Mouse (Mus musculus) cerebellum, adult 11 months (tissue): ENCODE data around the gene Lrrc23.
"Not testable (repeated sequence)": the region's sequence is repeated elsewhere in the genome, so short reads cannot be mapped to it uniquely, and the experiment has no call there.

Experiments used
- DNase-seq: peaks from one replicate; pipeline ENCODE4 v3.0.0; 2022

The Lrrc23 gene

DNA sequence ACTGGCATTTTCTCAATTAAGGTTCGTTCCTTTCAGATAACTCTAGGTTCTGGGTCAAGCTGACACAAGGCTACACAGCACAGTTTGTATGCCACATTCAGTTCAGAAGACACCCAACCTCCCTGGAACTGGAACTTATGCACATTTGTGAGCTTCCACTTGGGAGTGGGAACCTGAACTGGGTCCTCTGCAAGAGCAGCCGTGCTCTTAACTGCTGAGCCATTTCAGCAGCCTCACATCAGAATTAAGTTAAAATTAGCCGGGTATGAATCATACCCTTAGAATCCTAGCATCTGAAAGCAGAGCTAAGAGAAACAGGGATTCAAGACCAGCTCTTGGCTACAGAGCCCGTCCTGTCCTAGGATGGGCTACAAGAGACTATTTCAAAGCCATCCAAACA is 27.8 kb upstream of the Lrrc23 start:
- DNase-seq: peak; percentile 6

DNA sequence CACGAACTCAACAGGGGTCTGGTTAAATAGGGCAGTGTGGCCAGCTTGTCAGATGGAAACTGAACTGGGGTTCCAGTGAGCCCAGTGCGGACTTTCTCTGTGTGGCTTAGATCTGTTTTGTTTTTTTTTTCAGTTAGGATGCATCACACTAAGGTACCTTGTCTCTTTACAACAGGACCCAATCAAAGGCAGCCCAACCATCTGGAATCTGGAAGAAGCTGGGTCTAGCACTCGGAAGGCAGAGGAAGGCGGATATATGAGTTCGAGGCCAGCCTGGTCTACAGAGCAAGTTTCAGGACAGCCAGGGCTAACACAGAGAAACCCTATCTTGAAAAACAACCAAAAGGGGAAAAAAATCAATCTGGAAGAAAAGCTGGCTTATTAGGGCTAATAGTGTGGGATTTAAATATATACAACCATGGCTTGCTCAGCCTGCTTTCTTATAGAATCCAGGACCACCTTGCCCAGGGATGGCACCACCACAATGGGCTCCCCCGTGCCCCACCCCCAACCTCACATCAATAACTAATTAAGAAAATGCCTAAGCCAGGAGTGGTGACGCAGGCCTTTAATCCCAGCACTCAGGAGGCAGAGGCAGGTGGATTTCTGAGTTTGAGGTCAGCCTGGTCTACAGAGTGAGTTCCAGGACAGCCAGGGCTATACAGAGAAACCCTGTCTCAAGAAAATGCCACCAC is 27.1 kb upstream of the Lrrc23 start:
- DNase-seq: peak; percentile 26

DNA sequence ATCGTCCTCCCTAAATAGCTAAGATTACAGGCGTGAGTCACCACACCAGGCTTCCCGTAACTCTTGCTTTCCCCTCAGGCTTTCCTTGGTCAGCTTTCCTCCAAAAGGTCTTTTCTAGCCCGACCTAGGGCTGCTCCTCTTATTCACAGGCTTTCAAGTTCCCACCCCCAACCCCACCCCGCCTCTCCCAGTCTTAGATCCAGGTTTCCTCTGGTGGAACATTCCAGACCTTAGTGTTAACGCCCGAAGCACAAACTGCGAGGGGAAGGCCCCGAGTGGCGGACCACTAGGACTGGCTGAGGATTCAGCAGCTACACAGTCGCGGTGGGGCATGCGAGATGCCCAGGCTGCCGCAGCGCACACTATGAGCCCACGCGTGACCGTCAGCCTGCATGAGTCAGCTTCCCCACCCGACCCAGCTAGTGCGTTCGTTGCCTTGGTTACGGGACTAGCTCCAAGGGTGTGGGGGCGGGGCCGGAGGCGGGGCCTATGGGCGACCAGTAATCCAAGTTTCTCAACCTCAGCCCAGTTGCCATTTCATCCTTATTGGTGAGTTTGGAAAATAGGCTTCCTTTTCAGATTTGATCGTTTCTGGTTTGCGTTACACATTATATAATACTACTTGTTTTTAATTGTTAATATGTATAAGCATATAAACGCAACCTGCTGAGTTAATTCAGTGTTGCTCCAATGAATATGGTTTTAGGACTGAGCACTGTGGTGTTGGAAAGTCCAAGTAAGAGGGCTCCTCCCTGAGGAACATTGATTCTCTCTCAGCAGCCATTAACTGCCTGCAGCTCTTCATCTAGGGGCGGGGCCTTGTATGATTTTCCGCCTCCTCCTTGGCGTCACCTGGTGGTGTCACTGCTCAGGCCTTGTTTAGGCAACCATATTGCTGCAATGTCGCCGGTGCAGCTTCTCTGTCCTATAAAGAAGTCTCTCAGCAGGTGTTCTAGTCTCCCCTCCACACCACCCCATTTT is 26.1 kb upstream of the Lrrc23 start:
- DNase-seq: peak; percentile 89

DNA sequence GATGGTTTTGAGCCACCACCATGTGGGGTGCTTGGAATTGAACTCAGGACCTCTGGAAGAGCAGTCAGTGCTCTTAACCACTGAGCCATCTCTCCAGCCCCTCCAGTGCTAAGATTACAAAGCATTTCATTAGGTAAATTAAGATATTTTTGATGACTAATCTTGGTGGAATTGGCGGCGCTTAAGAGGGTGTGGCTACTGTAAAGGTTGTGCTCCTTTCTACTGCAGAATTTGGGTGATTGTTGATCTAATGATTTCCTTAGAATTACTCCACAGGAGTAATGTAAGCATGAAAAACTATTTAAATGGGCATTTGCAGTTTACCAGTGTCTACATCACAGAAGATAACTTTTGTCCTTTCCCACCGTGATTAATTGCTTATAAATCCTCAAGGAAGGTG is 24.8 kb upstream of the Lrrc23 start:
- DNase-seq: no peak

DNA sequence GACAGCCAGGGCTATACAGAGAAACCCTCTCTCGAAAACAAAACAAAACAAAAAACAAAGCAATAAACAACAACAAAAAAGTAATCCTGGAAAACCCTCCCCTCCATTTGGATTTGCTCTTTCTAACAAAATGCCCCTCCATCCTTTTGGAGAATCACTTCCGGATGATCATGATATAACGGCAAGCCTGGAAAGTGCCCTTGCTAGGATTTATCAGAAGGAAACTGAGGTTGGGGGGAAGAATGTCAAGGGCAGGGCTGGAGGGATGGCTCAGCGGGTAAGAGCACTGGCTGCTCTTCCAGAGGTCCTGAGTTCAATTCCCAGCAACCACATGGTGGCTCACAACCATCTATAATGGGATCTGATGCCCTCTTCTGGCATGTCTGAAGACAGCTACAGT is 24.2 kb upstream of the Lrrc23 start:
- not testable (repeated sequence) for DNase-seq

DNA sequence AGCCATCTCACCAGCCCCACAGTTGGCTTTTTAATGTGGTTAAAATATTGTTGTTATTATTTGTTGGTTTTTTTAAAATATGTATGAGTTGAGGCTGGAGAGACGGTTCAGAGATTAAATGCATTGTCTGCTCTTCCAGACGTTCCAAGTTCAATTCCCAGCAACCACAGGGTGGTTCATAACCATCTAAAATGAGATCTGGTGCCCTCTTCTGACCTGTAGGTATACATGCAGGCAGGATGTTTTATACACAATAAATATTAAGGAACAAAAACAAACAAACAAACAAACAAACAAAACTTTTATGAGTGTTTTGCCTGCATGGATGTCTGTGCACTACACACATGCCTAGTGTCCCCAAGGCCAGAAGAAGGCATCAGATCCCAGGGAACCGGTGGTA is 23.5 kb upstream of the Lrrc23 start:
- DNase-seq: no peak

DNA sequence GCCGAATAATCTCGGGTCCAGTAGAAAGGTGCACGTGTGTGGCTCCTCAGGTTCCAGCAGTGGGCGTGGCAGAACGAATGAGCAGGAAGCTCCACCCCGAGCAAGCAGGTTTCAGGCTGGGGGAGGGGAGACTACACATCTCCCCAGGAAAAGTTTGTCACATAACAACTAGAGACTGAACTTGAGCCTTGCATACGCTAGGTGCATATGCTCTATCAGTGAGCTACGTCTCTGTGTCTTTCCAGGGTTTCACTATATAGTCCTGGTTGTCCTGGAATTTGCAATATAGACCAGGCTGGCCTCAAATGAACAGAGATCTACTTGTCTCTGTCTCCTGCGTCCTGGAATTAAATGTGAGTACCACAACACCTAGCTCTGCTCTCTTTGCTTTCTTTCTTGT is 22.9 kb upstream of the Lrrc23 start:
- DNase-seq: not testable (repeated sequence)

DNA sequence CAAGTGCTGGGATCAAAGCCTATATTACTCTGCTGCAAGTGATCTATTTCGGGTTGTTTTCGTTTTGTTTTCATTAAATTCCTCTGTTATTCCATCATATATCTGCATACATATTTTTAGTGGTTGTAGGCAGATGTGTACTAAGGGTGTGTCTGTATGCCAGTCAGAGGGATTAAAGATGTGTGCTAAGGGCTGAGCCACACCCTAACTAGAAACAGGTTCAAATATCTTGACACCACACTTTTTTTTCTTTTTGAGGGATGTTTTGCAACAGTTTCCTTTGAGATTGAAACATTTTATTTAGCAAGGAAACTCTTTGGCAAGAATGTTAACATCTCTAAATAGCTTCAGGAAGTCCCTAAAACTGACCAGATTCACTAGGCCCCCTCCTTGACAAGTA is 16.7 kb upstream of the Lrrc23 start:
- no peak for DNase-seq

DNA sequence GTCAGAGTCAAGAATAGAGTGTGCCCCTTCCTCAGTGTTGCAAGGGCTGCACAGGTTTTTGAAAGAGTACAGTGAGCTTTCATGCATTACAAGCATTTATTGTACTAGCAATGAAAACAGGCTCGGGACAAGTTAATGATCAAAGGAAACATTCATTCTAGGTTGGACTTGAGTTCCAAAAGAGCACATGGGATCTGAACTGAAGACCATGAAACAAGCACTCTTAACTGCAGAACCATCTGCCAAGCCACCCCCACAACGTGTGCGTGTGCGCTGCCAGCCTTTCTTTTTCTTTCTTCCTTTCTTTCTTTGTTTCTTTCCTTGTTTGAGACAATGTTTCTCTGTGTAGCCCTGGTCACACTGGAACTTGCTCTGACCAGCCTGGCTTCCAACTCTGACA is 16.3 kb upstream of the Lrrc23 start:
- DNase-seq: no peak

DNA sequence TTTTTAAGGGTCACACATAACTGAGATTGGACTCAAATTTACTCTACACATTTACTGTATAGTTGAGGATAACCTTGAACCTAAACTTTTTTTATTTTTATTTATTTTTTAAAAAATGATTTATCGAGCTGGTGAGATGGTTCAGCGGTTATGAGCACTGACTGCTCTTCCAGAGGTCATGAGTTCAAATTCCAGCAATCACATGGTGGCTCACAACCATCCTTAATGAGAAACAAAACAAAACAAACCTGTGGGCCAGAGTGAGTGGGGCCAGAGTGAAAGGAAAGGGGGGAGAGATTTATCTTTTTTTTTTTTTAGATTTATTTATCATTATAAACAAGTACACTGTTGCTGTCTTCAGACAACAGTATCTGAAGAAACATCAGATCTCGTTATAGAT is 12.4 kb upstream of the Lrrc23 start:
- no peak for DNase-seq

DNA sequence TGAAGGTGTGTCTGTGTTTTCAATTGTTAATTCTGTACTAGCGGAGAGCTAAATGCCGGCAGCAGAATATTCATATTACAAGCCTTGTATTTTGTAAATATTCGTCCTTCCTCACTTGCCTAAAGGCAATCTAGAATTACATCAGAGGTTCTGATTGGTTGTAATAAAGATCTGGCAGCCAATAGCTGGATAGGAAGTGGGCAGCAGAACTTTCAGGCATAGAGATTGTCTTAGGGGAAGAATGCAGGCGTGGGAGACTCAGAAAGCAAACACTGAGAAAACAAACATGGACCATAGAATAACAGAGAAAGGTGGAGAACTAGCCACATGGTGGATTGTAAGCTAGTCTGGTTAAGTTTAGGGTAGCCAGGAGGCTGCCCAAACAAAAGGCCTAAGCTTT is 10.6 kb upstream of the Lrrc23 start:
- DNase-seq: no peak

DNA sequence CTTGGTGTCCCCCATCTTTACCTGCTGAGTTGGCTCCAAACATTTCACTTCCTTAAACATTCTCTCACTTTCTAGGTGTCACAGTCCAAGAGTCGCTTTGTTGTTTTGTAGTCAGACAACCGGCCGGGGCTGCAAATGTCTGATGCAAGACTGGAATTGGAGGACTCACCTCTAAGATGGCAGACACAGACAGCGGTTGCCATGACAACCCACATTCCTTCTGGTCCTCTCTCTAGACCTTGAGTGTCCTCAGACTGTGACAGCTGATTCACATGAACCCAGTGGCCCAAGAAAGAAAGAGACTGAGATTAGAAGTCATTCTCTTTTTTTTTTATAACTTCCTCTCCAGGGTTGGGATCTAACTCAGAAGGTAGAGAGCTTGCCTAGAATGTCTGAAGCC is 10.0 kb upstream of the Lrrc23 start:
- DNase-seq: peak; percentile 8

DNA sequence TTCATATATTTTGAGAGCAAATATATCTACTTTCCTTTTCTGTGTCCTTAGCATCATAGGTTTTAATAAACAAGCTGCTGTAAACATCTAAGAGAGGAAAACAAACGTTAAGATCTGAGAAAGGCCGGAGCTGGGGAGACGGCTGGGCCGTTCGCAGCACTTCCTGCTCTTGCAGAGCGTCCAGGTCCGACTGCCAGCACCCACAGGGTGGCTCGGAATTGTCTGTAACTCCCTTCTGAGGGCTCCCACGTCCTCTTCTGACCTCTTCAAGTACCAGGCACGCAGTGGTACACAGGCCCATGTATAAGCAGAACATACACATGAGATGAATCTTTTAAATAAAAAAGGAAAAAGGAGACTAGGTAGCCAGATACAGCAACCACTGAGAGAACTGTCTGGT is 8.2 kb upstream of the Lrrc23 start:
- peak; percentile 35 for DNase-seq

DNA sequence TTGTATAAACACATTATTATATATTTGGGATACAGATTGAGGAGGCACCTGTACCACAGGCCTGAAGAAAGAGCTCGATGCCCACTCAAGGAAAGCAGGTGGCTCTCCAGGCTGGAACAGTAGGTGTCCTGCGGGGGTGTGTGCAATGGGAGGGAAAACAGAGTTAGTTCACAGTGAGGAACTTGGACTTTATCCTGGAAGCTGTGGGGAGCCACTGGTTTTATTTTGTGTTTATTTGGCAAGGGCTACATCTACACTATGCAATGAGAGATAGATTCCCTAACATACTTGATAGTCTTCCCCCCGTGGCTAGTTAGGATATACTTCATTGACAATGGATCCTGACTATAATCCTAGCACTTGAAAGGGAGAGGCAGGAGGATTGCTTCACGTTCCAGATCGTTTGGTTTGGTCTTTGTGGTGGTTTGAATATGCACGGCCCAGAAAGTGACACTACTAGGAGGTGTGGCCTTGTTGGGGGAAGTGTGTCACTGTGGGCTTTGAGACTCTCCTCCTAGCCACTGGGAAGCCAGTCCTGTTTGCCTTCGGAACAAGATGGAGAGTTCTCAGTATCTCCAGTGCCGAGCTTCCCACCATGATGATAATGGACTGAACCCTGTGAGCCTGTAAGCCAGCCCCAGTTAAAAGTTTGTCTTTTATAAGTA is 7.4 kb upstream of the Lrrc23 start:
- peak; percentile 84 for DNase-seq

DNA sequence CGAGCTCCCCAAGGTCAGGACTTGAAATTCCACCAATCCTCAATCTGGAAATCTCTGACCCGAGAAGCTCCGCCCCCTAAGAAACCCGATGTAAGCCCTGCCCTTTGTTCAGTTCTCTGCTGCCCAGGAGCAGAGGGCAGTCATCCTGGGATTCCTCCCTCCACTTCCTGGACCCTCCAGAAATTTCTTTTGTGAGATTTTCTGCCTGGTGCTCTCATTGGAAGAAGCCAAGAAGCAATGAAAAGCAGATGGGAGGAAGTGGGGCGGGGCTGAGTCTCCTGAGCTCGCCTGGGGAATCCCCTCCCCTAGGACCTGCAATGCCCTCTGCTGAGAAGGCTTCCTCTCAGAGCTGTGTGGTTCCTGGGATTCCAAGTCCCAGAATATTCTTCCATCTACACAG is 2.9 kb upstream of the Lrrc23 start:
- no peak for DNase-seq

DNA sequence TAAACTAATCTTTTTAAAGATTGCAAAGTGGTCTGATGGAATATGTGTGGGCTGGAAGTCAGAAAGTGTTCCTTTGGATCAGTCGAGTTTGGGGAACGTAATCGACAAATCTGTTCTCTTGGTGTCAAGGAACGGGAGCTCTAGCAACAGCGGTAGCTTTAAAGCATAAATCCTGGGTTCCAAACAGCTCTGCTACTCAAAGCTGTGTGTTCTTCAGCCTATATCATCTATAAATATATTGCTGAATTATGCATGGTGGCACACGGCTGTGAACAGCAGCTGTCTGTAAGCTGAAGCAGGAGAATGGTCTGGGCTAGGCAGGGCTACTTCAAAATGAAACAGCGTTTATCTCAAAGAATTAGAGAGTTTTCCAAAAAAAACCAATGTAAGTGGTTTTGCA is 1.4 kb upstream of the Lrrc23 start:
- DNase-seq: no peak

DNA sequence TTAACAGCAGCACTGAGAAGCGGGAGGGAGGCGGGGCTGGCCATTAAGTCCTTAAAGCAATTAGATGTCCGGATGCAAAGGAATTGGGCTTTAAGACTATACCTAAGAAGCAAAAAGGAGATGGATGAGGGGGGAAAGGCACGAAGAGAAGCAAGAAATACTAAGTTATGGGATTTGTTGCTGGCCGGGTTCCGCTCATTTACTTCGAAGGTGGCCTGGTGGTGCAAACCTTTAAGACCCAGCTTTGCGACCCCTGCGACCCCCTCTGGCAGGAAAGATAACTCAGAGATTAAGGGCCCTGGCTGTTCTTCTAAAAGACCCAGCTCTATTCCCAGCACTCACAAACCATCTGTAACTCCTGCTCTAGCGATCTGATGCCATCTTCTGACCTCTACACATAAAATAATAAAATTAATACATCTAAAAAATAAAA is 473 bp upstream of the Lrrc23 start:
- no peak for DNase-seq

DNA sequence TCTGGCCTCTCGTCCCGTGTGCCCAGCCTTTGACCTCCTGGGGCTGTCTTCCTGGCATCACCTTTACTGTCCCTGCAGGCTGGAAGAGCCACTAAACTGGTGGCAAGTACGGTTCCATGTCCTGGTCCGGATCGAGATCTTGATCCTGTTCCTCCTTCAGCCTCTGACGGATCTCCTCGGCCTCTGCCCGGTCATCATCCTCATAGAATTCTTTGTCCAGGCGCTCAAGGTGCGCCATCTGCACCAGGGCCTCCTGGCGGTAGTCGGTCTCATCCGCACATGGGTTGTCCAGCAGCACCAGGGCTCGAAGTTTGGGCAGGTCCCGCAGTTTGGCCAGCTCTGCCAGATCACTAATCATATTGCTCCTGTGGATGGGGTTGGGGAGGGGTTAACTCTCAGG is 9.0 kb downstream of the Lrrc23 start:
- peak; percentile 53 for DNase-seq

DNA sequence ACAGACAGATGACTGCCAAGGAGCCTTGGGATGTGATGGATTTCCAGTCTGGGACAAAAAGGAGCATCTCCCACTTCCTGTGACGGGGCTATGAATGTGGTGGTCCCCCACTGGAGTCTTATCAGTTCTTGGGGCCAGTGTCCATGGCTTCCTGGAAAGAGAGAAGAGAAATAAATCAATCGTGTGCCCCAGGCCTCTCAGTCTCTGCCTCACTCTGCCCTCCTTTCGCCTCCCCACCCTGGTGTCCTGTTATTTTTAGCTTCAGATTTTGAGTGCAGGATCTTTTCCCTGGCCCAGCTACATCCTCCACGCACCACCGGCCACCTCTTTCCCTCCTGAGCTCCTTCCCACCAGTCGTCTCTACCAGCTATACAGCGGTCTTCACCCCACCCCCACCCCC is 9.5 kb downstream of the Lrrc23 start:
- DNase-seq: no peak

DNA sequence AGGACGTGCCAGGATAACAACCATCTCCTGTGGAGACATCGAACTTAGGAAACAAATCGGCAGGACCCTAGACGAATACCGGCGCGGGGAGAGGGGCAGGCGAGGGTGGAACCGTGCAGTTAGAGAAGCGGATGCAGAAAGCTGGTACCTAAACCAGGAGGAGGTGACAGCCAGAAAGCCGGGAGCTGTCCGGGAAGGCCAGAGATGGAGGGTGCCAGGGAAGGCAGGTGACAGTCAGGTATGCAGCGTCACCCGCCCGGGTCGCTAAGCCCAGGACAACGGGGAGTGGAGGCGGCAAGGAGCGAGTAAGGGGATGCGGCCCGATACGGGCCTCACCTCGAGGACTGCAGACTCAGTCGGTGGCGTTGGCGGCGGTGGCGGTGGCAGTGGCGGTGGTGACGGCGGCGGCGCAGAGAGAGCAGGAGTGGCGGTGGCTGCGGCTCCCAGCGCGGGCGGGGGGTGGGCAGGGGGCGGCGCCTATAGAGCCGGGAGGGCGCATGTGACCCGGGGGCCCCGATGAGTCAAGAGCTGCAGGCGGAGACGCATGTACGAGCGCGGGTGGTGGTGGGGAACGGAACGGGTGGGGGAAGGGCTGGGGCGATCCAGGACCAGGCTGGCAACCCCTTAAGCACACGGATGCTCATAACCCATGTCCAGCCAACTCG is 10.3 kb downstream of the Lrrc23 start, which contains the start of gene Eno2:
Gene Eno2 (minus strand): TSS at position 573 of the 665 bp plus-strand sequence.
- DNase-seq: peak; percentile 75

DNA sequence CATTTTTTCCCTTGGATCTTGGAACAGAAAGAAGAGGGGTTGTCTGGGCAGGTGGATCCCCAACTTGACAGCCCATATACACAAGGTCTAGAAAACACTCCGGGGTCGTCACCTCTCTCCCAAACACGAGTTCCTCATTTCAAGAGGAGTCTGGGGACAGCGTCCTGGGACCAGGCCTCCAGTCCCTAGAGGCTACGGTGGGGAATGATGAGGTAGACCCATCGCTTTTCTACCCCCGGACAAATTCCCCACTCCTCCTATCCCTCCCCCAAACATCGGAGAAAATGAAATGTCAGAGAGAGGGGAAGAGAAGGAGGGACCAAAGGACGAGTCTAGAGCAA is 10.9 kb downstream of the Lrrc23 start:
- no peak for DNase-seq

DNA sequence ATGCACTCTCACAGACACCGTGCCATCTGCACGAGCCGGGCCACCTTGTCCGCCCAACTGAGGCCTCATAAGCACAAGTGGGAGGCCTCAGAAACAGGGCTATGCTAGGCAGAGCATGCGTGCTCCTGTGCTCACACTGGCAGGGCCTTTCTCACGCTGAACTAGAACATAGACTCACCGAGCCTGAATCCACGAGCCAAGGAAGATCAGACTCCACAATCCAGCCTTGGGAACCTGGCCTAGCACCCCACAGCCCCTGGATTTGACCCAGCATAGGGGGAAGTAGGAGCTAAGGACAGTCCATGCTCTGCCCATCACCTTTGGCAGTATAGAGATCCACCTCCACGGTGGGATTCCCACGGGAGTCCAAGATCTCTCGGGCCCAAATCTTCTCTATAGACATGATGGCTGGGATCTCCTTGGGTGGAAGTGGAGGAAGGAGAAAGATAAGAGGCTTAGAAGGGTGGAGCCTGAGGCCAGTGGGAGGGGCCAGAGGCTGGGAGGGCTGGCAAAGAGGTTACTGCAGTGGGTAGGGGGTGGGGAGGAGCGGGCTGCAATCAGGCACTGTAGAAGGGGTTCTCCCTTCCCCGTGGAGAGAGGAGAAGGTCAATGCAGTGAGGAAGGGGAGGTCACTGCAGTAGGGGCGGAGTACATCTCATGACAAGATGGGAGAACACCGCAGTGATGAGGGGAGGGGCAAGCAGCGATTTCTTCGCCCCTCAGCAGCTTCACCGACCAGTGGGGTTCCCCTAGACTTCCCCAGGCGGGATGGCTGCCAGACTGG is 11.4 kb downstream of the Lrrc23 start:
- peak; percentile 71 for DNase-seq
